Mouse (Mus musculus): ENCODE results near the gene Tsen2.
A peak's percentile ranks its signal among the peaks of the same experiment; 100 is the strongest.

Tsen2 gene

GRCm38 (mm10) chr6:115538645-115539429 is 5.6 kb upstream of the Tsen2 start:
- DNase-seq (ENCODE audit: low read depth, low spot score), result peak; percentile 93

DNA sequence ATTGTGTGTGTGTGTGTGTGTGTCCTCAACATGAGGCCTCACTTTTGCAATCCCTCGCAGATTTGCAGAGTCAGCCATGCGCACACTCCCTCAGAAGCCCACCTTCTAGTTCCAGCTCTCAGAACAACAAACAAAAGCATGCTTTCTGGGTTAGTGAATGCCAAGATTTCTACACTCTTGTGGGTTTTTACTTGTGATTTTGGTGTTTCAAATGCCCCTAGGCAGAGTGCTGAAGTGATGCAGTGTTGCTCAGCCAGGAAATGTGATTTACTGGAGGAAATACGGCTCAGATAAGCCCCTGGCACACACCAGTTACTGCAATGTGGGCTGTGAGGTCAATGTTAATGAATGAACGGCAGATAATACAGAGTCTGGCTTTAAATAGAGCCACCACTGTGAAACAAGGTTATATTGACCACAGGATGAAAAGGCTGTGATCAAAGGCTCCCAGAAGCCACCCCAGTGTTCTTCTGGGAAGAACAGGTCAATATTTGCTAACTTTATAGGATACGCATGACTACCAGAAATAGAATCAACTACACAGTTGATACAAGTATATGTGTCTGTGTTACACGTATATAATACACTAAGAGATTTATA is 2.7 kb upstream of the Tsen2 start:
- DNase-seq (ENCODE audit: low read depth, low spot score), result no peak

GRCm38 (mm10) chr6:115542341-115542740 is 2.1 kb upstream of the Tsen2 start:
- no peak for DNase-seq (ENCODE audit: low read depth, low spot score)

- DNase-seq (ENCODE audit: low read depth, low spot score), result peak; percentile 92
Measured at GRCm38 (mm10) chr6:115546276-115546675, 1.8 kb downstream of the Tsen2 start.

- DNase-seq (ENCODE audit: low read depth, low spot score), result no peak
Measured at GRCm38 (mm10) chr6:115555485-115555884, 11.0 kb downstream of the Tsen2 start.

- no peak for DNase-seq (ENCODE audit: low read depth, low spot score)
Measured at GRCm38 (mm10) chr6:115558176-115558575, 13.7 kb downstream of the Tsen2 start.

GRCm38 (mm10) chr6:115559651-115560632 is 15.5 kb downstream of the Tsen2 start:
- no peak for DNase-seq (ENCODE audit: low read depth, low spot score)

GRCm38 (mm10) chr6:115565479-115566045 is 21.1 kb downstream of the Tsen2 start:
- DNase-seq (ENCODE audit: low read depth, low spot score), result no peak

- no peak for DNase-seq (ENCODE audit: low read depth, low spot score)
Measured at GRCm38 (mm10) chr6:115574171-115574570, 29.7 kb downstream of the Tsen2 start.

DNA sequence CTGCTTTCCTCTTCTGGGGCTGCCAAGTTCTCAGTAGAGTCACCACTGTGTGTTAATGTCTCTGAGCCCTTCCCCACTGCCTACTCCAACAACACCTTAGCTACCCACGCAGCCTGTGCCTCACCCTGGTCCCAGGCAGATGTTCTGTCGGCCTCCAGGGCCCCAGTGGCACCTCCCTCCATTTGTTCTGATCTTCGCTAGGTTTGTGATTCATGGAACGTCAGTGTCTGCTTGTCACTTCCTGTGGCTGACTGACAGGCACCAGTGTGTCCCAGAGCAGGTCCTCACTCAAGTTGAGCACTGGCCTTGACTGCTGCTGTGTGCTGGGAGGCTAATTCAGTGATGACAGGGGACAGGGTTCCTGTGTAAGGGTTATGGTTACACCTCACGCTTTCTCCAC is 32.9 kb downstream of the Tsen2 start:
- DNase-seq (ENCODE audit: low read depth, low spot score), result no peak

DNA sequence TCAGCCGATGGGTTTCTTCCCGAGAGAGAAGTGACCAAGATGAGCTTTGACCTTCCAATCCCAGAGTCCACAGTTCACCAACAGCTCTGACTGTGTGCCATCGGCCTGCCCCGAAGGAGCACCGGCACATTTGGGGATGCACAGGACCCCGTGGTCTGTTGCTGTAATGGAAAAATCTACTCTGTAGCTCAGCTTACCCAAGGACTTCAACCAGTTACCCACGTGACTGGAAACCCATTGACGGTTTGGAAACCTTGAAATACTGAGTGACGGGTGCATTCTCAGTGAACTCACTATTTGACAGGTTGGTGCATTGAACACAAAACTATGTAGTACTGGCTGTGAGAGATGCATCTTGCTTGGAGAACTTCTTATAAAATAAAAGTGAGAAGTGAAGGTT is 33.5 kb downstream of the Tsen2 start:
- no peak for DNase-seq (ENCODE audit: low read depth, low spot score)

DNA sequence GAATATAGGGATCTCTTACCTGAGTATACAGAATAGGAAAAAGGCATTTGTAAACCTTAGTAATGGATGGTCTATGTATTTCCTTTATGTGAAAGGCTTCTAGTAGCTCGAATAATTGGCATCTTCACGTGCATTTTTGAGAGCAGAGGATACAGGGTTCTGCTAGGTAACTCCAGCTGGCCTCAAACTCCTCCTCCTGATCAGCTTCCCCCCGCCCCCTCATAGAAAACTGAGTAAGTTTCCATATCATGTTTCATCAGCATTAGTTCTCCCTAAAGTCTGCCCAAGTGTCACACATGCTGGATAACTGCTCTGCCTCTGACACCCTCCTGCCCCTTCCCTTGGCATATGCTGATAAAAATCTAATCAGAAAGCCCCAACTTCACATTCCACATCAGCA is 36.3 kb downstream of the Tsen2 start:
- DNase-seq (ENCODE audit: low read depth, low spot score), result no peak

DNA sequence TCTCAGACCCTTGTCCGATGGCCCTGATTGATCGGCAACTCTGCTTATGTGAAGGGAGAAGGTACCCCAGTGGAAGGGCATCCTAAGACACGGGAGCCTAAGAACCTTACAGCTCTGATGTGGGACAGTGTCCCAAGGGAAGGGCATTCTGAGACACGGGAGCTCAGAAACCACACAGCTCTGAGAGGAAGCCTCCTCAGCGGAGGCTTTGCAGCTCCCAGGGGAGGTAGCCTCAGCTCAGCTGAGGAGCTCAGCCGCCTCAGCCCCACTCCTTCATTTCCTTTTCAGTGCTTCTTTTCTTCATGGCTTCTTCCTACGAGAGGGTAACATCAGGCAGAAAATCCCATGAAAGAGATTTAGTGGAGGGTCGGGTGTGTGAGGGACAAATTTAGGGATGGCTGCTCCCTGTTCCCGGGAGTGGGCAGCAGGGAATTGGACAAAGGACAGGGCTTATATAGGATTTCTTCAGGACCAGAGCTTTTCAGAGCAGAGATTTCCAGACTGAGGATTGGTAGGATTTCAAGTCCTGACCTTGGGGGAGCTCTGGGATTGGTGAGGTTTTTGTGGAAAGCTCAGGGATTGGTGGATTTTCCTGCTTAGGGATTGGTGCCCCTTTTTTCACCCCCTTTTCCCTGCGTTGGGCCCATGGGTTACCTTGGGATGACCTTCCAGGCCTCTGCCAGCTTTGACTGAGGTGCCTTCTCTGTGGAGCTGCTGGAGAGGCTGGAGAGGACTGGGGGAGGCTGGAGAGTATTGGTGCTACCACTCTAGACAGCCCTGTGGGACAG is 38.1 kb downstream of the Tsen2 start:
- peak; percentile 70 for DNase-seq (ENCODE audit: low read depth, low spot score)

- DNase-seq (ENCODE audit: low read depth, low spot score), result no peak
Measured at GRCm38 (mm10) chr6:115583430-115584125, 39.1 kb downstream of the Tsen2 start.

DNA sequence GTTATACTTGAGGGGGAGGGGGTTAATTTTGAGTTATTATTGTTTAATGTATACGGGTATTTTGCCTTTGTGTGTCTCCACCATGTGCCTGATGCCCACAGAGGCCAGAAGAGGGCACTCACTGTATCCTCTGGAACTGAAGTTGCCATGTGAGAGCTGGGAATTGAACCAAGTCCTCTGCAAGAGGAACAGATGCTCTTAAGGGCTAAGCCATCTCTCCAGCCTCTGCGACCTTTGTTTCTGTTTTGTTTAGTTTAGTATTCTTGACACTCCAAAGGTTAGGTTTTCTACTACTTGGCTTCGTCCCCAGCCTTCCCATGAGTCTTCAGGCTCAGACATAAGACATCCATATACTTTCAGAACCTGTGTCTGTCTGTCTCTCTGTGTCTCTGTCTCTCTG is 39.7 kb downstream of the Tsen2 start:
- no peak for DNase-seq (ENCODE audit: low read depth, low spot score)

- no peak for DNase-seq (ENCODE audit: low read depth, low spot score)
Measured at GRCm38 (mm10) chr6:115586321-115586720, 41.9 kb downstream of the Tsen2 start.

GRCm38 (mm10) chr6:115591692-115592359 is 47.4 kb downstream of the Tsen2 start:
- DNase-seq (ENCODE audit: low read depth, low spot score), result no peak

- no peak for DNase-seq (ENCODE audit: low read depth, low spot score)
Measured at GRCm38 (mm10) chr6:115592458-115592857, 48.0 kb downstream of the Tsen2 start, which contains the start of gene Mkrn2os. Gene Mkrn2os, minus strand, starts transcription at chr6:115592576.

GRCm38 (mm10) chr6:115593252-115593651 is 48.8 kb downstream of the Tsen2 start:
- no peak for DNase-seq (ENCODE audit: low read depth, low spot score)

GRCm38 (mm10) chr6:115594463-115594862 is 50.0 kb downstream of the Tsen2 start:
- no peak for DNase-seq (ENCODE audit: low read depth, low spot score)
